Mouse (Mus musculus): ENCODE results near the gene Fbln7. TPM values are rescaled to one million over a fixed set of nuclear protein-coding genes. Genes with fewer than 3 reads are reported as not detected.
A peak's percentile ranks its signal among the peaks of the same experiment; 100 is the strongest.

The Fbln7 gene
- polyA plus RNA-seq, 1 experiment from 2014 or later = 3.4 TPM

DNA sequence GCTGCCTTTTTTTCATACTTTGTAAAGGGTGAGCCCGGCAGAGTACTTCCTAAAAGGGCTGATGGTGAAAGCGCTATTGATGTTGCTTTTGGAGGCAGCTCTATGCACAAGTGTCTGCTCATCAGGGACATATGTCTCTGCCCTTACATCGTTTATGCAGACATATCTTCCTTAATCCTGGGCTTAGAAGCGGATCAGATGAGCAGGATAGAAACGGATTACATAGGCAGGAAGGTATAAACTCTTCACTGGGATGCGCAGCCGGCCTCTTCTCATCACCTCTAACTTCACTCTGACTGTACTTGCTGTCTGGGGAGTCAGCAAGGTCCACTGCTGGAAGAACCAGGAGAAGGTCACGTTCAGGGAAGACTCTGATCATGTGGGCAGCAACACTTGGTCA, 25.2 kb upstream of the Fbln7 start:
- Histone ChIP-seq H3K9ac (no peak overlapping the region), H3K4me1 (no peaks in the 10 kb centered on the region), H3K9me3 (no peaks in the 10 kb centered on the region), H3K4me3 (no peak overlapping the region), H3K27me3 (no peaks in the 10 kb centered on the region), H3K4me2 (replicated peaks) (no peak overlapping the region), H3K36me3 (peaks cover 44% of the 10 kb centered on the region), H3K27ac (no peak overlapping the region)
- no peak for ATAC-seq (ENCODE audit: insufficient number of reproducible peaks, insufficient read depth, low FRiP score, low TSS enrichment)
- 92% methylated on average over 8 of the region's 8 CpGs for WGBS

DNA sequence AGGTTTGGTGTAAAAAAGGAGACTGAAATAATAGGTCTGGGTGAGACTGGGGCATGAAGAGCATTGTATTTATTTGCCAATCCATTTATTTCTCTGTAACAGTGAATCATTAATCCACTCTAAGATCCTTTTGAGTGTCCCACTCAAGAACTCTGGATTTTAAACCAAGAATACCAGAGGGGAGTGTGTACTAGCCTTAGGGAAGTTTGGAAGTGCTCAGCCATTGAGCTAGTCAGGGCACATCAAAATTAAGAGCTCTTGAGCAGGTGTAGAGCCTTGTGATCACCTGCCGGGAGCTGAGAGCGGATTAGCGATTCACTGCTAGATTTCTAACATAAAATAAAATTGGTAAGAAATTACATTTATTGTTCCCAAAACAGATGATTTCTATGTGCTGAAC, 24.2 kb upstream of the Fbln7 start:
- no peak overlapping the region for H3K4me3 ChIP-seq
- peaks cover 55% of the 10 kb centered on the region for H3K36me3 ChIP-seq
- no peak overlapping the region for H3K27ac ChIP-seq
- H3K4me2 ChIP-seq (replicated peaks) = no peak overlapping the region
- WGBS = 92% methylated on average over 3 of the region's 3 CpGs
- no peak for ATAC-seq (ENCODE audit: insufficient number of reproducible peaks, insufficient read depth, low FRiP score, low TSS enrichment)
- H3K4me1 ChIP-seq = no peaks in the 10 kb centered on the region
- no peaks in the 10 kb centered on the region for H3K27me3 ChIP-seq
- H3K9me3 ChIP-seq = no peaks in the 10 kb centered on the region
- H3K9ac ChIP-seq = no peak overlapping the region

DNA sequence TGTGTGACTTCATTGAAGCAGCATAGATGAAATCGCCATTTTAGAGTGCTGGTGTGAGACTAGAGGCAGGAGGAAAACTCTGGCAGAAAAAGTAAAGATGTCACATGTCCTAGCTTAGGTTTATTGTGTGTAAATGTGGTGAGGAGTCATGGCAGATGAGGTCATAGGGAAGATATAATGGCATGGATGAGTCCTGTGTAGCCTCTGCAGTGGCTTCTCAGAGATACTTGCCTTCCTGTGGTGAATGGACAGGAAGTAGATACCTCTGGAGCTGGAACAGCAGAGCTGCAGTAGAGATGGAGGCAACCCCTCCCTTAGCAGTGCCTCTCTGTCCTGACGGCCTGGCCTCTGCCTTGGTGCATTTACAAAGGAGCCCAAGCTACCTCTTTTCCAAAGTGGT, 23.3 kb upstream of the Fbln7 start:
- WGBS = 88% methylated on average over 2 of the region's 2 CpGs
- no peak overlapping the region for H3K27ac ChIP-seq
- no peaks in the 10 kb centered on the region for H3K9me3 ChIP-seq
- H3K4me1 ChIP-seq = no peaks in the 10 kb centered on the region
- H3K9ac ChIP-seq = no peak overlapping the region
- H3K4me3 ChIP-seq = no peak overlapping the region
- H3K27me3 ChIP-seq = no peaks in the 10 kb centered on the region
- no peak overlapping the region for H3K4me2 ChIP-seq (replicated peaks)
- no peak for ATAC-seq (ENCODE audit: insufficient number of reproducible peaks, insufficient read depth, low FRiP score, low TSS enrichment)
- H3K36me3 ChIP-seq = peaks cover 52% of the 10 kb centered on the region

DNA sequence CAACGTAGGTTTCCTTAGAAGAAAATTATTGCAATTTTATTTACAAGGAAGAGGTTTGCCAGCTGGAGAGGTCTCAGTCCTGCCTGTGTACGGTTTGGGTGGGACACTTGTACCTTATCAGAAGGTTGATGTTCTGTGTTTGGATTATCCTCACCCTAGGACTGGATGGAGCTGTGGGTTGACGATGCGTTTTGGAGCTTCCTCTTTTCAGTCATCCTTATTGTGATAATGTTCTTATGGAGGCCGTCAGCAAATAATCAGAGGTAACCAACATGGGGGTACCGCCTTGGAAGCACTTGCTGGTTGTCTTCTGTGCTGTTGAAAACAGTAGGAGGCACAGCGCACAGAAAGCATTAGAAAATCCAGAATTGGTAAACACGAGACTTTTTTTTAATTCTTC, 20.3 kb upstream of the Fbln7 start:
- peaks cover 49% of the 10 kb centered on the region for H3K36me3 ChIP-seq
- no peak for ATAC-seq (ENCODE audit: insufficient number of reproducible peaks, insufficient read depth, low FRiP score, low TSS enrichment)
- H3K27ac ChIP-seq = no peak overlapping the region
- no peak overlapping the region for H3K4me3 ChIP-seq
- WGBS = 91% methylated on average over 8 of the region's 8 CpGs
- no peaks in the 10 kb centered on the region for H3K27me3 ChIP-seq
- H3K4me2 ChIP-seq (replicated peaks) = no peak overlapping the region
- H3K4me1 ChIP-seq = no peaks in the 10 kb centered on the region
- H3K9me3 ChIP-seq = no peaks in the 10 kb centered on the region
- H3K9ac ChIP-seq = no peak overlapping the region

DNA sequence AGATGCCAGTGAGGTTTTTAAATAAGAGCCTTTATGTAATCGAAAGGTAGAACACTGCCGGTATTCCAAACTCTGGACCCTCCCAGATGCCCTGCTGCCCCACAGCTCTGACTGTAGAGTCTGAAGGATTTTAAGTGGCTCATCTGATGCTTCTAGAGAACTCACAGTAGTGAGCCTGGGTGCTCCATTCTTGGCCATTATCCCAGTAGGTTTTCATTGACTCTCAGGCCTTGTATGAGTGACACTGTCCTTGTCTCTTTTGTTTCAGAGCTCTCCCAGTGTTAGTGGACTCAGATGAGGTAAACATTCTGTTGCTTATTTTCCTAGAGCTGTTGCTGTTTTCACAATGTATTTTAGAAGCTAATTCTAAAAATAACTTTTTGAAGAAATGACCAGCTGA, 12.7 kb upstream of the Fbln7 start:
- H3K27me3 ChIP-seq = no peaks in the 10 kb centered on the region
- H3K4me3 ChIP-seq = no peak overlapping the region
- H3K4me2 ChIP-seq (replicated peaks) = no peak overlapping the region
- no peaks in the 10 kb centered on the region for H3K9me3 ChIP-seq
- no peak overlapping the region for H3K27ac ChIP-seq
- H3K4me1 ChIP-seq = no peaks in the 10 kb centered on the region
- peaks cover 51% of the 10 kb centered on the region for H3K36me3 ChIP-seq
- no peak overlapping the region for H3K9ac ChIP-seq
- 92% methylated on average over 2 of the region's 2 CpGs for WGBS
- ATAC-seq (ENCODE audit: insufficient number of reproducible peaks, insufficient read depth, low FRiP score, low TSS enrichment) = no peak

DNA sequence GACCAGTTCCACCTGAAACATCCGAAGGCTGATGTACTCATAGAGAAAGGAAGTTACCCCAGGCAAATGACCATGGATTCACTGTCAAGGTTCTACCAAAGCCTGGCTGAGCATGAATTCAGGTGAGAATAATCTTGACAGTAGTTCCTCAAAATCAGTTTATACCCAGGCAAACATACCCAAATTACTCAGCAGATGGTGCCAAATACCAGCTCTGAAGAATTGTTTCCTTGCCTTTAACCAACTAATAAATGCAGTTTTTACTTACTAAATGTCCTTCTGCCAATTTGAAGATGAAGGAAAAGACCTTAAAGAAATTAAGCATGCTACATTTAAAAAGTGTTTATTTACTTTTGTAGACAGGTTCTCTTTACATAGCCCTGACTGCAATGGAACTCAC, 6.1 kb upstream of the Fbln7 start:
- no peak overlapping the region for H3K4me2 ChIP-seq (replicated peaks)
- H3K4me3 ChIP-seq = no peak overlapping the region
- H3K36me3 ChIP-seq = peaks cover 16% of the 10 kb centered on the region
- no peak for ATAC-seq (ENCODE audit: insufficient number of reproducible peaks, insufficient read depth, low FRiP score, low TSS enrichment)
- H3K4me1 ChIP-seq = no peaks in the 10 kb centered on the region
- H3K9me3 ChIP-seq = no peaks in the 10 kb centered on the region
- 88% methylated on average over 1 of the region's 1 CpGs for WGBS
- H3K9ac ChIP-seq = no peak overlapping the region
- no peaks in the 10 kb centered on the region for H3K27me3 ChIP-seq
- H3K27ac ChIP-seq = no peak overlapping the region

DNA sequence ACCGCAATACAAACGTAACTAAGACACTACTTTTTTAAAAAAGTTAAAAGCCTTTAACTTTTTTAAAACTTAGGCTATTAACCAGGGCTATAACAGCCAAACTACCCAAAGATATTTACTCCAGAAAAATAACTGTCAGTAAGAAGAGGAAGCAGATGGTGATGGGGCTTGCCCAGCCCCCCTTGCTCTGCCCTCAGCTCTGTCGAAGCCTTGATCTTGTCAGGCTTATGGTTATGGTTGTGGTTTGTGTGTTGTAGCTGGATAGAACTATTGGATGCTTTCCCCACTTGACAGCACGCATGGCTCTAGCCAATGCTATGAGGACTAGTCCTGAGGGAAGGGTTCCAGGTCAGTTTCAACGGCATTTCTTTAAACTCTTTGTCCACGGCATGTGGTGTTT, 3.8 kb upstream of the Fbln7 start:
- H3K9ac ChIP-seq = no peak overlapping the region

DNA sequence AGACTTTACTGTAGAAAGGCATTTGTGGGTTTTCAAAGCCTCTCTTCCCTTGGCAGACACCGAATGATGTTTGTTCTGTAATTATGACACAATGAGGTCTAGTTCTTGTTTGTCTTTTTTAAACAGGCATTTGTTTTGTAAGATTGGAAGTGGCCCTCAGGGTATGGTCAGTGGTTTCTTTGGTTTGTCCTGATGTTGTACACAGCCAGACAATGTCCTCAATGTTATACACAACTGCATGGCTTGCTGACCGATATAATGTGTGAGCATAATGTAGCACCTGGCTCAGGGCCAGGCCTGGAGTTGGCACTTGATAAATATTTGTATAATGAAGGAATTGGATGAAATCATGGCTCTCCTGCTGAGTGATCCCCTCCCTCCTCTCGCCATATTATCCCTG, 2.9 kb upstream of the Fbln7 start:
- WGBS = 76% methylated on average over 3 of the region's 3 CpGs
- Histone ChIP-seq H3K4me2 (replicated peaks) (no peak overlapping the region), H3K4me1 (no peaks in the 10 kb centered on the region), H3K4me3 (no peak overlapping the region), H3K9me3 (no peaks in the 10 kb centered on the region), H3K9ac (no peak overlapping the region), H3K27ac (no peak overlapping the region), H3K27me3 (0 out of 2 replicates have a peak, but pooled peaks cover 2% of the 10 kb centered on the region), H3K36me3 (no peaks in the 10 kb centered on the region)
- ATAC-seq (ENCODE audit: insufficient number of reproducible peaks, insufficient read depth, low FRiP score, low TSS enrichment) = no peak

More for the DNA sequence above, 3.8 kb upstream of the Fbln7 start:
- WGBS = 84% methylated on average over 6 of the region's 6 CpGs
- H3K4me3 ChIP-seq = no peak overlapping the region
- no peaks in the 10 kb centered on the region for H3K36me3 ChIP-seq
- 0 out of 2 replicates have a peak, but pooled peaks cover 2% of the 10 kb centered on the region for H3K27me3 ChIP-seq
- H3K4me2 ChIP-seq (replicated peaks) = no peak overlapping the region
- H3K4me1 ChIP-seq = no peaks in the 10 kb centered on the region
- no peak overlapping the region for H3K27ac ChIP-seq
- H3K9me3 ChIP-seq = no peaks in the 10 kb centered on the region
- no peak for ATAC-seq (ENCODE audit: insufficient number of reproducible peaks, insufficient read depth, low FRiP score, low TSS enrichment)

DNA sequence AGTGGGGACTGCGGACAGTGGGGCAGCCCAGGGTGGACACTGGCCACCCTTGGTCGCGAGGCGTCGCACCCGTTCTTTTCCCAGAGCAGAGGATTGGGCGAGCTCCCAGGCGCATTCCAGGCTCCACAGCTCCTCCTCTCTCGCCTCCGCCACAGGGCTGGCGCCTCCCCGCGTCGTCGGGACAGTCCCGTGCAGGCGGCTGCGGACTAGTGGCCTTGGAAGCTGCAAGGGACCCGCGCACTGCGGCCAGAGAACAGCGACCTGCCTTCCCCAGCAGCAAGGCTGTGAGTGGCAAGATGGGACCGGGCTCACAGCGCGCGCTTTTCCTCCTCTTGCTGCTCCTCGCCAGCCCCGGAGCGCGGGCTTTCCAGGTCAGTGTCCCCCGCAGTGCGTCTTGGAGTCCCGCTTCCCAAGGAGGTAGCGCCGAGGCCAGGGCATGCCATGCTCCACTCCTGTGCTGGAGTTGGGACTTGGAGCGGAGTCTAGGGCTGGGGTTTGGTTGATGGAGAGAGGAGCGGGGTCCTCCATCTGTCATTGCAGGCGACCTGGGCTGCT, 1.1 kb downstream of the Fbln7 start:
- no peaks in the 10 kb centered on the region for H3K9me3 ChIP-seq
- 0 out of 2 replicates have a peak, but pooled peaks cover 2% of the 10 kb centered on the region for H3K27me3 ChIP-seq
- under 1% methylated on average over 33 of the region's 38 CpGs for WGBS
- peak overlapping the region; percentile 49 for H3K4me3 ChIP-seq
- peak overlapping the region; percentile 94 for H3K4me2 ChIP-seq (replicated peaks)
- peak overlapping the region; percentile 62 for H3K9ac ChIP-seq
- no peak overlapping the region for H3K27ac ChIP-seq
- no peaks in the 10 kb centered on the region for H3K4me1 ChIP-seq
- peak; percentile 76 for ATAC-seq (ENCODE audit: insufficient number of reproducible peaks, insufficient read depth, low FRiP score, low TSS enrichment)
- H3K36me3 ChIP-seq = no peaks in the 10 kb centered on the region

DNA sequence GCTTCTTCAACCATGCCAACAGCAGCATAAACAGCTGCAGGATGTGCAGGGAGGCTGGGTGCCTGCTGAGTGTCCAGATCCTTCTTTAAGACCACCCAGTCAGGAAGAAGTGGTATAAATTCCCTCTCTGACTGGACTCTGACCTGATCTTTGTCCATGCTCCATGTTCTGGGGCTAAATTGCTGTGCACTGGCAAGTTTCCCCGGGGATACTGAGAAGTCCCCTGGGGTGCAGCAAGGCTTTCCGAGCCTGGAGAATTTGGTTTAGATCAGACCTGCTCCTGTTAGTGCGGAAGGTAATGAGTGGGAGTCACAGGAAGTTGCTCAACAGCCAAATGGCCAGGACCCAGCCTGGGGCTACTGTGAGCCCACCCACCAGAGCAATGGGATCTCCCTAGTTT, 2.3 kb downstream of the Fbln7 start:
- 0 out of 2 replicates have a peak, but pooled peaks cover 2% of the 10 kb centered on the region for H3K27me3 ChIP-seq
- H3K4me3 ChIP-seq = no peak overlapping the region
- H3K4me2 ChIP-seq (replicated peaks) = no peak overlapping the region
- H3K4me1 ChIP-seq = no peaks in the 10 kb centered on the region
- no peak for ATAC-seq (ENCODE audit: insufficient number of reproducible peaks, insufficient read depth, low FRiP score, low TSS enrichment)
- H3K9me3 ChIP-seq = no peaks in the 10 kb centered on the region
- no peak overlapping the region for H3K9ac ChIP-seq
- 37% methylated on average over 3 of the region's 3 CpGs for WGBS
- no peak overlapping the region for H3K27ac ChIP-seq
- H3K36me3 ChIP-seq = no peaks in the 10 kb centered on the region

DNA sequence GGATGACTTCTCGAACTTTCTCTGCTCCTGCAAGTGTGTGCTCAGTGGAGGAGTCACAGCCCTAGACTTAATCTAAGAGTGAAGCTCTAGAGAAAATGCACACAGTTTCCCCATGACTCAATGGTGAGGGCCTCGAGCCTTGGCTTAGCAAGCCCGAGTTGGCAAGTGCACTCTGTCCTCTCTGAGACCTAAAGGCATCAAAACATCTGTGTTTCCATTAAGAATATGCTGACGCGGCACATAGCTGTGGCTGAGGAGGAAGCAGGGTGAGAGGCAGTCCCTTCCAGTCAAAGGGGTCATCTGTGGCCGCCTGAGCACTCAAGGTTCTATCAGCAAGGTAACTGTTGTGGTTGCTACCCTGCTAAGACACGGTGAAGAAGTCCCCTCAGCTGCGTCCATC, 8.9 kb downstream of the Fbln7 start:
- ATAC-seq (ENCODE audit: insufficient number of reproducible peaks, insufficient read depth, low FRiP score, low TSS enrichment) = 0 out of 2 replicates have a peak, but pooled peaks have one; percentile 28
- Histone ChIP-seq H3K4me2 (replicated peaks) (no peak overlapping the region), H3K4me1 (0 out of 2 replicates have a peak, but pooled peaks cover 2% of the 10 kb centered on the region), H3K9me3 (no peaks in the 10 kb centered on the region), H3K36me3 (no peaks in the 10 kb centered on the region), H3K27ac (no peak overlapping the region), H3K4me3 (no peak overlapping the region), H3K27me3 (no peaks in the 10 kb centered on the region), H3K9ac (no peak overlapping the region)
- WGBS = 76% methylated on average over 8 of the region's 8 CpGs

DNA sequence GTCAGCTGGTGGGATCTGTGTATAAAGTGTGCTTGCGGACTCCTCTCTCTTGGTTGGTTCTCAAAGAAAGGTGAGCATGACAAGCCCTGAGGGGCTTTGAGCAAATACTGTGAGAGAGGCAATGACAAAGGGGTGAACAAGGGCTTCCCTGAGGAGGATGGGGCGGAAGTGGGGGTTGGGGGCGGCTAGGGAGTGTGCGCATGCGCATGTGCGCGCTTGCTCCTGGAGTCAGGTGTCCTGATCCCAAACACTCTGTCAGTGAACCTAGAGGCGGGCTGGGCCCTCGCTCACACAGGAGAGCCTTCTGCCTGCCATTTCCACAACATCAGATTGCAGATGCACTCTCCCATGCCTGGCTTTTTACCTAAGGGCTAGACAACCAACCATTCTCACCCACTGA, 9.5 kb downstream of the Fbln7 start:
- Histone ChIP-seq H3K4me1 (0 out of 2 replicates have a peak, but pooled peaks cover 2% of the 10 kb centered on the region), H3K9ac (no peak overlapping the region), H3K4me2 (replicated peaks) (no peak overlapping the region), H3K27me3 (no peaks in the 10 kb centered on the region), H3K27ac (no peak overlapping the region), H3K36me3 (no peaks in the 10 kb centered on the region), H3K9me3 (no peaks in the 10 kb centered on the region), H3K4me3 (no peak overlapping the region)
- no peak for ATAC-seq (ENCODE audit: insufficient number of reproducible peaks, insufficient read depth, low FRiP score, low TSS enrichment)
- WGBS = 86% methylated on average over 9 of the region's 9 CpGs
